Mouse (Mus musculus) yolk sac, embryonic 10.5 days (tissue): ENCODE measurements at regions not wholly inside any gene's neighbourhood (a gene's known extent, or its start where the extent isn't known, plus 50 kb on each side); places are given as distances from the start of the nearest gene placed in this dataset.

Experiments used
- DNase-seq: peaks from one replicate; pipeline ENCODE4 v3.0.0-alpha.2; 2017; ENCODE audit warnings: low spot score

- peak; percentile 41 for DNase-seq
Measured at GRCm38 (mm10) chr12:71429561-71430200, 120.0 kb downstream of the Dact1 start.

- DNase-seq = no peak
Measured at GRCm38 (mm10) chr12:71430331-71430730, 120.6 kb downstream of the Dact1 start.

GRCm38 (mm10) chr12:71431116-71431515 lies 121.4 kb downstream of the Dact1 start:
- no peak for DNase-seq

- DNase-seq = peak; percentile 68
Measured at GRCm38 (mm10) chr12:71433549-71434200, 124.0 kb downstream of the Dact1 start.

GRCm38 (mm10) chr12:71438254-71438653 lies 128.6 kb downstream of the Dact1 start:
- DNase-seq = peak; percentile 78

- no peak for DNase-seq
Measured at GRCm38 (mm10) chr12:71440863-71441262, 131.2 kb downstream of the Dact1 start.

GRCm38 (mm10) chr12:71441272-71441671 lies 131.6 kb downstream of the Dact1 start:
- no peak for DNase-seq

GRCm38 (mm10) chr12:71446177-71446891 lies 136.7 kb downstream of the Dact1 start:
- no peak for DNase-seq

- peak; percentile 61 for DNase-seq
Measured at GRCm38 (mm10) chr12:71446892-71447268, 137.2 kb downstream of the Dact1 start.

GRCm38 (mm10) chr12:71449032-71449431 lies 139.3 kb downstream of the Dact1 start:
- DNase-seq = no peak

- DNase-seq = no peak
Measured at GRCm38 (mm10) chr12:71450128-71450527, 140.4 kb downstream of the Dact1 start.

GRCm38 (mm10) chr12:71450680-71451463 lies 141.2 kb downstream of the Dact1 start:
- DNase-seq = no peak

GRCm38 (mm10) chr12:71456900-71457299 lies 147.2 kb downstream of the Dact1 start:
- DNase-seq = no peak

- DNase-seq = no peak
Measured at GRCm38 (mm10) chr12:71458559-71459176, 149.0 kb downstream of the Dact1 start.

- DNase-seq = no peak
Measured at GRCm38 (mm10) chr12:71460643-71461042, 151.0 kb downstream of the Dact1 start.

GRCm38 (mm10) chr12:71467820-71468219 lies 158.1 kb downstream of the Dact1 start:
- DNase-seq = no peak

- no peak for DNase-seq
Measured at GRCm38 (mm10) chr12:71468324-71468723, 158.6 kb downstream of the Dact1 start.

GRCm38 (mm10) chr12:71470983-71471715 lies 161.5 kb downstream of the Dact1 start:
- DNase-seq = no peak

GRCm38 (mm10) chr12:71471720-71472119 lies 162.0 kb downstream of the Dact1 start:
- DNase-seq = no peak

GRCm38 (mm10) chr12:71476238-71476637 lies 166.6 kb downstream of the Dact1 start:
- DNase-seq = peak; percentile 22

GRCm38 (mm10) chr12:71477691-71478090 lies 168.0 kb downstream of the Dact1 start:
- DNase-seq = peak; percentile 73
